ENCODE assay signal across 8 mouse cellular contexts in the genomic region with DNA sequence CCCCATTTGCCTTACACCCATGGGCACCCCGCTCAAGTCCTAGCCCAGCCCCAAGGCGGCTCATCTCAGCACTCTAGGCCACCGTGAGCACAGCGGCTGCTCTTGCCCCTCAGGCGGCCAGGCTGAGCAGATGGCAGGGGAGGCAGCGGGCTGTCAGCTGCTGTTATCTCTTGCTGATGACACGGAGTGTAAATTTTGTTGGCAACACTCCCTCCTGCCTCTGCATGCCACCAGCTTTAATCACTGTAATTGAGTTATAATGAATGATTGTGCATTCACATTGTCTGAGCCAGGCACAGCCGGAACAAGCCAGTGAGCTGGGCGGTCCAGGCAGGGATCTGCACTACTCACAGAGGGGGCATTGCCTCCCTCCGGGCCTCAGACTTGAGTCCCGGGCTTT.
DNase-seq lines count a peak whose midpoint lies in the region; ATAC-seq lines count a peak whose summit lies in the region.

No protein-coding gene starts in this region.

- ATAC-seq in hindbrain, embryonic 14.5 days (ENCODE audit: low FRiP score), result peak; percentile 88
- peak; percentile 80 for ATAC-seq in midbrain, embryonic 15.5 days (replicated peaks)
- ATAC-seq in monocyte, adult 5-6 weeks (replicated peaks; ENCODE audit: insufficient number of reproducible peaks, low FRiP score, low TSS enrichment, poor library complexity, severe bottlenecking), result no peak

- H3K27ac ChIP-seq in hindbrain, embryonic 14.5 days, result 0 out of 2 replicates have a peak overlapping the region, but pooled peaks have one; percentile 27
- no peak overlapping the region for H3K27ac ChIP-seq in midbrain, embryonic 15.5 days

- H3K36me3 ChIP-seq in hindbrain, embryonic 14.5 days (replicated peaks; ENCODE audit: control insufficient read depth, insufficient read depth), result no peaks in the 10 kb centered on the region
- no peaks in the 10 kb centered on the region for H3K36me3 ChIP-seq in midbrain, embryonic 15.5 days (replicated peaks)

- intact Hi-C loops in heart, postnatal 25 days (cut with DNase I), result no loop called here

- H3K27me3 ChIP-seq in hindbrain, embryonic 14.5 days (ENCODE audit: control insufficient read depth, insufficient read depth, low read length), result 0 out of 2 replicates have a peak, but pooled peaks cover 6% of the 10 kb centered on the region
- no peaks in the 10 kb centered on the region; the same call in 1 of the 2 replicates for H3K27me3 ChIP-seq in midbrain, embryonic 15.5 days (replicated peaks)

- H3K4me2 ChIP-seq in hindbrain, embryonic 14.5 days (replicated peaks), result no peak overlapping the region
- no peak overlapping the region for H3K4me2 ChIP-seq in midbrain, embryonic 15.5 days

- no peak overlapping the region for H3K9ac ChIP-seq in hindbrain, embryonic 14.5 days
- H3K9ac ChIP-seq in midbrain, embryonic 15.5 days, result no peak overlapping the region

- peaks cover 9% of the 10 kb centered on the region; the same call in 1 of the 2 replicates for H3K4me1 ChIP-seq in hindbrain, embryonic 14.5 days (replicated peaks; ENCODE audit: control insufficient read depth, insufficient read depth, low read length)
- peaks cover 15% of the 10 kb centered on the region for H3K4me1 ChIP-seq in midbrain, embryonic 15.5 days

- DNase-seq in adrenal gland, adult (ENCODE audit: inconsistent age in 2 of 2, low spot score in 1 of 2), result peak; percentile 25 to 60
- no peak for DNase-seq in adrenal gland, postnatal 10 days
- DNase-seq in cerebellum, adult 9-10 months, result peak; percentile 70
- DNase-seq in hindbrain, embryonic 14.5 days (ENCODE audit: low spot score), result peak; percentile 77
- no peak for DNase-seq in heart, postnatal 25 days (ENCODE audit: low spot score)
- DNase-seq in natural killer cell, adult 2 months (ENCODE audit: low spot score in 2 of 2), result no peak

- no peak overlapping the region for H3K4me3 ChIP-seq in hindbrain, embryonic 14.5 days (replicated peaks; ENCODE audit: low read length)
- H3K4me3 ChIP-seq in midbrain, embryonic 15.5 days, result no peak overlapping the region

- no peaks in the 10 kb centered on the region for H3K9me3 ChIP-seq in hindbrain, embryonic 14.5 days (ENCODE audit: control insufficient read depth, low read length)
- no peaks in the 10 kb centered on the region for H3K9me3 ChIP-seq in midbrain, embryonic 15.5 days

- 12% methylated on average over 11 of the region's 11 CpGs for WGBS in hindbrain, embryonic 14.5 days
- WGBS in midbrain, embryonic 15.5 days, result 11% methylated on average over 11 of the region's 11 CpGs

Comparison
In these comparisons a context has a peak if more than half of its experiments do, and no peak if none do; other contexts are left out.
1. DNase-seq: peak in adrenal gland, adult (2 of 2), cerebellum, adult 9-10 months (single experiment) and hindbrain, embryonic 14.5 days (single experiment); none in adrenal gland, postnatal 10 days (single experiment), heart, postnatal 25 days (single experiment) and natural killer cell, adult 2 months (0 of 2).